Mouse (Mus musculus) lung, adult 2 months (tissue): Measurements from ENCODE around the gene Scn10a.

Experiments
- CTCF ChIP-seq: fragments of 200-500 bp; IDR thresholded peaks from 2 replicates; pipeline ENCODE4 v1.5.1; 2011; ENCODE audit warnings: mild to moderate bottlenecking, low read length, control low read depth; ENCODE audit not compliant: insufficient read depth
- POLR2A ChIP-seq: fragments of 200-500 bp; IDR thresholded peaks from 2 replicates; pipeline ENCODE4 v1.6.1; 2011; ENCODE audit warnings: low read depth, mild to moderate bottlenecking, control low read depth, low read length, borderline replicate concordance; ENCODE audit errors: extremely low read depth

DNA sequence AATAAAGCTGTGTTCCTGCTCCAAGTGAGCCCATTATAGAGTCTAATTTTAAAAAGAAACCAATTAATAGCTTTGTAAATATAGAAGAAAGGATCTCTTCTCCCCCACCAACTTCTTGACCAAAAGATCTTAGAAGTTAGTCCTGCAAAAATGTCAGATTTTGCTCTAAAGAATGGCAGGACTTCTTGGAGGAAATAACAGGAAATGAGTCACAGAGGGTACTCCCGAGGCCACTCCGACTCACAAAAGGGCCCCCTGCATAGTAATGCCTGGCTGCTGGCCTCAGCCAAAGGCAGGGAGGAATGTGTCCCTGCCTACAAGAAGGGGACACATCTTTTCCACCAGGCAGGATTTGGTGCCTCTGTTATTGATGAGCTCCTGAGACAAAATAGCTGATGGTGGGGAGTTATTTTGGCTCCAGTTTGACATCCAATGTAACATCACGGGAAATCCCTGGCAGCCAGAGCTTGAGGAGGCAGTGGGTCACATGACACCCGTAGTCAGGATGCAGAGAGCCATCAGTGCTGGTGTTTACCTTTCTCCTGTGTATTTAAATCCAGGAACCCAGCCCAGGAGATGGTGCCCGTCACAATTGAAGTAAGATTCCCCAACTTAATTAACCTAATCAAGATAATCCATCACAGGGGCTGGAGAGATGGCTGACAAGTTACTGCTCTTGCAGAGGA lies 22.1 kb upstream of the Scn10a start:
- TF ChIP-seq POLR2A (no peak), CTCF (no peak)
